Mouse (Mus musculus): ENCODE results near the gene Cuedc2.

DNA sequence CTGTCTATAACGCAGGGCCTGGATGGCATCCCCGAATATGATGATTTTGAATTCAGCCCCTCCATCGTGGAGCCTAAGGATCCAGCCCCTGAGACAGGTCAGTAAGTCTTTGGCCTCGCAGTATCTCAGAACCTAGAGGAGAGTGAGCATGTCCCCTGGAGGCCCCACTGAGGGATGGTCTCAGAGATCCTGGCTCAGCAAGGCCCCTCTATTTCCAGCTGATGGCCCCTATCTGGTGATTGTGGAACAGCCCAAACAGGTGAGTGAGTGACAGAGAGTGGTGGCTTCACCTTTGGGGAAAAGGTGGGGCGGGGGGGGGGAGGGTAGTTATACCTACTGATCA, 32.3 kb downstream of the Cuedc2 start:
- TF ChIP-seq HCFC1 (IDR thresholded peaks at IDR 0.05; ENCODE audit: borderline replicate concordance, insufficient read depth, low read length) (no peak), MAFK (IDR thresholded peaks at IDR 0.05; ENCODE audit: insufficient read depth, low read depth, low read length) (no peak), ZNF384 (IDR thresholded peaks at IDR 0.05; ENCODE audit: low read depth, low read length) (no peak), ZC3H11A (IDR thresholded peaks at IDR 0.05; ENCODE audit: borderline replicate concordance, low read depth, low read length) (no peak)
